Mouse (Mus musculus): ENCODE results near the gene Smarcd2. TPM values are rescaled to one million over a fixed set of nuclear protein-coding genes. Genes with fewer than 3 reads are reported as not detected.

Gene Smarcd2
- polyA plus RNA-seq, 1 experiment from 2014 or later = 20.0 TPM

DNA sequence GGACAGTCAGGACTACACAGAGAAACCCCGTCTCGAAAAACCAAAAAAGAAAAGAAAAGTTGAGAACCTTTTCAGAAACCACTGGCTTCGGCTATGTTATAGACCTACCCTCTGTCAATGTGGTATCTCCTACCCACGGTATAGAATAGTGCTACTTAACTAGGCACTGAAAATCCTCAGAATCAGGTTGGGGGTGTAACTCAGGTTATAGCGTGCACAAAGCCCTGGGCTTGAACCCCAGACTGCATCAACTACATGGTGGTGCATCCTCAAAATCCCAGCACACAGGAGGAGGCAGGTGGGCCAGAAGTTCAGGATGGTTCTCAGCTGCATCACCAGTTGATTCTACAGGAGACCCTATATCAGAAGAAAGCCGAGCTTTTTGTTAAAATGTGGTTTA, 1.0 kb upstream of the Smarcd2 start:
- 92% methylated on average over 6 of the region's 6 CpGs for WGBS
- Histone ChIP-seq H3K4me1 (peaks cover 51% of the 10 kb centered on the region), H3K27me3 (ENCODE audit: low read depth, poor library complexity, severe bottlenecking) (peaks cover 23% of the 10 kb centered on the region), H3K4me3 (peak overlapping the region; percentile 99; the same call in 1 of the 2 replicates), H3K36me3 (peaks cover 5% of the 10 kb centered on the region; the same call in 1 of the 2 replicates), H3K9me3 (replicated peaks) (no peaks in the 10 kb centered on the region; the same call in 1 of the 2 replicates), H3K27ac (replicated peaks) (0 out of 2 replicates have a peak overlapping the region, but pooled peaks have one; percentile 96)
- no peak for DNase-seq (ENCODE audit: low spot score)

- Histone ChIP-seq H3K9me3 (replicated peaks) (no peaks in the 10 kb centered on the region; the same call in 1 of the 2 replicates), H3K36me3 (peaks cover 9% of the 10 kb centered on the region), H3K27ac (replicated peaks) (peak overlapping the region; percentile 96), H3K27me3 (ENCODE audit: low read depth, poor library complexity, severe bottlenecking) (peaks cover 22% of the 10 kb centered on the region), H3K4me1 (peaks cover 56% of the 10 kb centered on the region), H3K4me3 (peak overlapping the region; percentile 99)
- 21% methylated on average over 16 of the region's 16 CpGs for WGBS
- DNase-seq (ENCODE audit: low spot score) = no peak
Measured at GRCm38 (mm10) chr11:106273311-106273684, 526 bp upstream of the Smarcd2 start.

DNA sequence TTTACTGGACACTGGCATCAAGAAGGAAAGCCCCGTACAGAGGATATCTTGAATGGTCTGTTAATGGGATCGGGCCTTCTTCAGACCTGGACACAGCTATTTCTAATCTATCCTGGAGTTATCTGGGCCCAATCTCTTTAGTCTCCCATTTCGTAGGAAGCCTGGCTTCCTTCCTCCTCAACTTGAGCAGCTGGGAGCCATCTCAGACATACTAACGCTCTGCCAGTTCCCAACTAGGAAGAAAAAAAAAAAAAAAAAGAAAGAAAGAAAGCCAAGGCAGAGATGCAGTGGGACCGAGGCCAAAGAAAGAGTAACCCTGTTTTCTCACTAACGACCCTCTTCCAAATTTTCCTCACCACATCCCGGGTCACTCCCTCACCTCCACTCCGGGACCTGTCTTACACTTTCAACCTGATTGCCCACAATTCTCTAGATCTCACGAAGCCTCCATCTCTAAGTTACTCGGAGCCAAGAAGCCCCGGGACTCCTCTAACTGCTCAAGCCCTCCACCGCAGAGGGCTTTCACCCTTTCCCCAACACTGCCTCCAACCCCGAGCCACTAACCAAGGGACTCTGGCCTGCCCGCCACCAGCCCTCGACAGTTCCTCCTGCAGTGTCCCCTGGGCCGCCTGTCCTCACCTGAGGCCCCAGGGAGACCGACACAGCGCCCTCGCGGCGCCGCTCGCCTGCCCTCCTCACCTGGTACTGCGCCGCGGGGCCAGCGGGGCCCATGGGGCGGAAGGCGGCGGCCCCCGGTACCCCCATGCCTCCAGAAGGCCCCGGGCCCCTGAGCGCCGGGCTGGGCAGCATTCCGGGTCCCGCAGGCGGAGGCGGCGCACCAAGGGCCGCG, 753 bp downstream of the Smarcd2 start:
- Histone ChIP-seq H3K27me3 (ENCODE audit: low read depth, poor library complexity, severe bottlenecking) (peaks cover 9% of the 10 kb centered on the region; the same call in 1 of the 2 replicates), H3K27ac (replicated peaks) (peak overlapping the region; percentile 96), H3K36me3 (peaks cover 21% of the 10 kb centered on the region), H3K9me3 (replicated peaks) (no peaks in the 10 kb centered on the region; the same call in 1 of the 2 replicates), H3K4me1 (peaks cover 69% of the 10 kb centered on the region), H3K4me3 (peak overlapping the region; percentile 99)
- no peak for DNase-seq (ENCODE audit: low spot score)
- 3% methylated on average over 41 of the region's 41 CpGs for WGBS

GRCm38 (mm10) chr11:106271131-106271793, 1.5 kb downstream of the Smarcd2 start:
- Histone ChIP-seq H3K4me1 (peaks cover 64% of the 10 kb centered on the region), H3K27ac (replicated peaks) (peak overlapping the region; percentile 96), H3K36me3 (peaks cover 29% of the 10 kb centered on the region), H3K9me3 (replicated peaks) (no peaks in the 10 kb centered on the region; the same call in 1 of the 2 replicates), H3K4me3 (peak overlapping the region; percentile 99), H3K27me3 (ENCODE audit: low read depth, poor library complexity, severe bottlenecking) (0 out of 2 replicates have a peak, but pooled peaks cover 6% of the 10 kb centered on the region)
- WGBS = 58% methylated on average over 5 of the region's 5 CpGs
- DNase-seq (ENCODE audit: low spot score) = peak; percentile 27

- DNase-seq (ENCODE audit: low spot score) = no peak
- Histone ChIP-seq H3K27me3 (ENCODE audit: low read depth, poor library complexity, severe bottlenecking) (no peaks in the 10 kb centered on the region), H3K4me3 (0 out of 2 replicates have a peak overlapping the region, but pooled peaks have one; percentile 9), H3K36me3 (peaks cover 51% of the 10 kb centered on the region), H3K27ac (replicated peaks) (peak overlapping the region; percentile 69), H3K4me1 (peaks cover 54% of the 10 kb centered on the region), H3K9me3 (replicated peaks) (no peaks in the 10 kb centered on the region; the same call in 1 of the 2 replicates)
- 75% methylated on average over 3 of the region's 3 CpGs for WGBS
Measured at GRCm38 (mm10) chr11:106269060-106269431, 3.7 kb downstream of the Smarcd2 start.

- no peaks in the 10 kb centered on the region for H3K27me3 ChIP-seq (ENCODE audit: low read depth, poor library complexity, severe bottlenecking)
- H3K4me3 ChIP-seq = 0 out of 2 replicates have a peak overlapping the region, but pooled peaks have one; percentile 9
- WGBS = 81% methylated on average over 8 of the region's 8 CpGs
- peaks cover 57% of the 10 kb centered on the region for H3K36me3 ChIP-seq
- H3K27ac ChIP-seq (replicated peaks) = peak overlapping the region; percentile 69
- no peak for DNase-seq (ENCODE audit: low spot score)
- no peaks in the 10 kb centered on the region for H3K9me3 ChIP-seq (replicated peaks)
- H3K4me1 ChIP-seq = peaks cover 53% of the 10 kb centered on the region
Measured at GRCm38 (mm10) chr11:106268326-106269059, 4.3 kb downstream of the Smarcd2 start.

DNA sequence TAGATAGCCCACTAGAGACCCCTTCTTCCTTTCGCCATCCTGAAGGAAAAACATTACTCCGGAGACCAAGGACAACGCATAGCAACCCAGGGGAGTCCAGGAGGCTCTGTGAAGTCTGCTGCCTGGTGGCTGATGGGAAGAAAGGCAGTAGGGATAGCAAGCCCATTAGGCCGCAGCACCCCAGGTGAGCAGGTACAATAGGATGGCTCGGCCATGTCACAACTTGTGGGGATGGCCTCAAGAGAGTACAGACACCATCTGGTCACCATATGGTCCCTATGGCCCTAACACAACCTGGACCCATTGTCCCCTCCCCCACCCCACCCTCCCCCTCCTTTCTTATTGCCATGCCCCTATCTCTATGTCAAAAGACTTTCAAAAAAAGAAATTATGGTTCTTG, 4.9 kb downstream of the Smarcd2 start:
- Histone ChIP-seq H3K27me3 (ENCODE audit: low read depth, poor library complexity, severe bottlenecking) (no peaks in the 10 kb centered on the region), H3K36me3 (peaks cover 63% of the 10 kb centered on the region), H3K27ac (replicated peaks) (peak overlapping the region; percentile 69; the same call in 1 of the 2 replicates), H3K4me1 (peaks cover 49% of the 10 kb centered on the region), H3K4me3 (no peak overlapping the region), H3K9me3 (replicated peaks) (no peaks in the 10 kb centered on the region)
- DNase-seq (ENCODE audit: low spot score) = no peak
- 83% methylated on average over 5 of the region's 5 CpGs for WGBS

GRCm38 (mm10) chr11:106267311-106267852, 5.4 kb downstream of the Smarcd2 start:
- H3K4me1 ChIP-seq = peaks cover 49% of the 10 kb centered on the region
- peaks cover 68% of the 10 kb centered on the region for H3K36me3 ChIP-seq
- H3K27me3 ChIP-seq (ENCODE audit: low read depth, poor library complexity, severe bottlenecking) = no peaks in the 10 kb centered on the region
- peak overlapping the region; percentile 39; the same call in 1 of the 2 replicates for H3K27ac ChIP-seq (replicated peaks)
- H3K9me3 ChIP-seq (replicated peaks) = no peaks in the 10 kb centered on the region
- no peak overlapping the region for H3K4me3 ChIP-seq
- WGBS = 85% methylated on average over 15 of the region's 15 CpGs
- DNase-seq (ENCODE audit: low spot score) = no peak

DNA sequence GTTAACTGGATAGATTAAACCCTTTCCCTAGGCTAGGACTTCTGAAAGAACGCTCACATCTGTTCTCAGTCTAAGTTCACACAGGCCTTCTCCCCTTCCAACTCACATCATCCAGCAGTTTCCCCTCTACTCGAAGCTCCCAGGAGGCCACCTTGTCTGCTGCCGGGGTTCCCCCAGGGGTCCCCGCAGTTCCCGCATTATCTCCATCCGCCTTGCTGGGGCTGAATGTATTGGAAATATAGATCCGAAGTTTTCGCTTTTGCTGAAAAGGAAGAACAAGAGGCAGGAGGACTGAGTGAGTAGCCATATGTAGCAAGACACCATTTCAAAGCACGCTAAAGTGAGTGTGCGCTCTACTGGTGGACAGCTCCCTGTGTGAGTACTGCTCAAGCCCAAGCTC, 6.3 kb downstream of the Smarcd2 start:
- Histone ChIP-seq H3K27me3 (ENCODE audit: low read depth, poor library complexity, severe bottlenecking) (no peaks in the 10 kb centered on the region), H3K27ac (replicated peaks) (no peak overlapping the region), H3K4me3 (no peak overlapping the region), H3K4me1 (peaks cover 39% of the 10 kb centered on the region), H3K9me3 (replicated peaks) (no peaks in the 10 kb centered on the region), H3K36me3 (peaks cover 77% of the 10 kb centered on the region)
- 93% methylated on average over 10 of the region's 10 CpGs for WGBS
- DNase-seq (ENCODE audit: low spot score) = no peak

GRCm38 (mm10) chr11:106265570-106265969, 7.2 kb downstream of the Smarcd2 start:
- 95% methylated on average over 4 of the region's 4 CpGs for WGBS
- Histone ChIP-seq H3K9me3 (replicated peaks) (no peaks in the 10 kb centered on the region), H3K27me3 (ENCODE audit: low read depth, poor library complexity, severe bottlenecking) (no peaks in the 10 kb centered on the region), H3K4me1 (peaks cover 31% of the 10 kb centered on the region), H3K4me3 (no peak overlapping the region), H3K36me3 (peaks cover 86% of the 10 kb centered on the region), H3K27ac (replicated peaks) (no peak overlapping the region)
- no peak for DNase-seq (ENCODE audit: low spot score)

DNA sequence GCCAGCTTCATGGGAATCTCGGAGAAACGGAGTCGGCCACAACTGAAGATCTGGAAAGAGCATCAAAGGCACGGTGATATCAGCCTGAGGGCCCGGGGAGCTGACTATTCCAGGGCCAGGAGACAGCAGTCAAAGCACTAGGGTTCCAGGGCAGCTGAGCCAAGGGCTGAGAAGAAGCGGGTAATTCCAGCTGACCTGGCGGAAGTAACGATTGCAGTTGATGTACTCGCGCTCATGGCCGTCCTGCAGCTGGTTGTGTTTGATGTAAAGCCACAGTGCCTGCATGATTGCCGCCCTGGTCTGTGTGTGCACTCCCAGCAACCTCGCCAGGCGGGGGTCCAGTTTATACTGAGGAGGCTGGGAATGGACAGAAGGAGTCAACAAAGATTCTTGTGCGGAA, 7.8 kb downstream of the Smarcd2 start:
- WGBS = 95% methylated on average over 15 of the region's 15 CpGs
- Histone ChIP-seq H3K36me3 (peaks cover 89% of the 10 kb centered on the region), H3K4me1 (peaks cover 25% of the 10 kb centered on the region), H3K27ac (replicated peaks) (no peak overlapping the region), H3K4me3 (no peak overlapping the region), H3K27me3 (ENCODE audit: low read depth, poor library complexity, severe bottlenecking) (no peaks in the 10 kb centered on the region), H3K9me3 (replicated peaks) (no peaks in the 10 kb centered on the region)
- DNase-seq (ENCODE audit: low spot score) = no peak

DNA sequence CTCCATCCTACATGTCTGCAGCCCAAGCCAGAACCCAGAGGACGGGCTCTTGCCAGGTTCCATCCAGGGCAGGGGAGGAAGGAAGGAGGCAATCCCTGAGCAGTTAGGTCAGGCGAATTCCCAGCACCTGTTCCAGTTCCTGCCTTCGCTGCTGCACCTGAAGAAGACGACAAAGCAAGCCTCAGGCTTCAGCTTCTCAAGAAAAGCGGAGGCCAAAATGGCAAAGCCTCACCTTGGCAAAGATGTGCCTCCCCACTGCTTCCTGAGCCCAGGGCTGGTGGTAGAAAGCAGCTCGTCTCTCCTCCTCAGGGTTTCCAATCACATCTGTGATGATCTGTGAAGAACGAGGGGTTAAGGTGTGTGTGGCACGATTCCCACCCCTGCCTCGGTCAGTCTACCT, 8.8 kb downstream of the Smarcd2 start:
- H3K4me3 ChIP-seq = no peak overlapping the region
- H3K36me3 ChIP-seq = peaks cover 99% of the 10 kb centered on the region
- H3K27ac ChIP-seq (replicated peaks) = no peak overlapping the region
- no peak for DNase-seq (ENCODE audit: low spot score)
- WGBS = 91% methylated on average over 9 of the region's 9 CpGs
- H3K27me3 ChIP-seq (ENCODE audit: low read depth, poor library complexity, severe bottlenecking) = no peaks in the 10 kb centered on the region
- H3K4me1 ChIP-seq = peaks cover 19% of the 10 kb centered on the region
- H3K9me3 ChIP-seq (replicated peaks) = no peaks in the 10 kb centered on the region

All from midbrain, embryonic 10.5 days (tissue).